Mouse (Mus musculus) kidney, embryonic 15.5 days (tissue): Measurements from ENCODE around the gene Klf13. TPM values are rescaled to one million over a fixed set of nuclear protein-coding genes. Genes with fewer than 3 reads are reported as not detected.

ENCODE experiments used
- ATAC-seq: fragments of 200-750 bp; cut with Nextera tagmentation; replicated peaks from 2 replicates; pipeline ENCODE4 v1.8.0; 2017; ENCODE audit warnings: moderate TSS enrichment; ENCODE audit not compliant: low FRiP score
- H3K27ac ChIP-seq: fragments of 300-500 bp; sonication (generic); 2 replicates; pipeline ENCODE4 v1.5.1; 2015; ENCODE audit warnings: mild to moderate bottlenecking, inconsistent platforms
- H3K27me3 ChIP-seq: fragments of 300-500 bp; sonication (generic); 2 replicates; pipeline ENCODE4 v1.6.1; 2015; ENCODE audit warnings: inconsistent platforms
- H3K36me3 ChIP-seq: fragments of 300-500 bp; sonication (generic); 2 replicates; pipeline ENCODE4 v1.6.1; 2015; ENCODE audit warnings: inconsistent platforms
- H3K4me1 ChIP-seq: fragments of 300-500 bp; sonication (generic); 2 replicates; pipeline ENCODE4 v1.6.1; 2015; ENCODE audit warnings: inconsistent platforms
- H3K4me2 ChIP-seq: fragments of 300-500 bp; sonication (generic); 2 replicates; pipeline ENCODE4 v1.6.1; 2015; ENCODE audit warnings: moderate library complexity, mild to moderate bottlenecking, inconsistent platforms
- H3K4me3 ChIP-seq: fragments of 300-500 bp; sonication (generic); replicated peaks from 2 replicates; pipeline ENCODE4 v1.5.1; 2015; ENCODE audit warnings: mild to moderate bottlenecking, inconsistent platforms
- H3K9ac ChIP-seq: fragments of 300-500 bp; sonication (generic); 2 replicates; pipeline ENCODE4 v1.6.1; 2015; ENCODE audit warnings: mild to moderate bottlenecking, inconsistent platforms
- H3K9me3 ChIP-seq: fragments of 300-500 bp; sonication (generic); replicated peaks from 2 replicates; pipeline ENCODE4 v1.6.1; 2016; ENCODE audit warnings: inconsistent platforms
- WGBS: fragments of 180-500 bp; shearing (Covaris S2); methylation state at CpG from one replicate; pipeline ENCODE4 v1.1.7; 2015; ENCODE audit warnings: mixed read lengths; 5-methylcytosine and 5-hydroxymethylcytosine counted together
- polyA plus RNA-seq: library from polyadenylated mRNA; unstranded; fragments of >200 nt; fragmentation: Nextera tagmentation; extraction: Ambion mirVana; gene quantifications from 2 replicates; pipeline ENCODE4 v1.2.1, GENCODE M21; 2015

The Klf13 gene
- polyA plus RNA-seq, 1 experiment from 2014 or later: 23.3 TPM

DNA sequence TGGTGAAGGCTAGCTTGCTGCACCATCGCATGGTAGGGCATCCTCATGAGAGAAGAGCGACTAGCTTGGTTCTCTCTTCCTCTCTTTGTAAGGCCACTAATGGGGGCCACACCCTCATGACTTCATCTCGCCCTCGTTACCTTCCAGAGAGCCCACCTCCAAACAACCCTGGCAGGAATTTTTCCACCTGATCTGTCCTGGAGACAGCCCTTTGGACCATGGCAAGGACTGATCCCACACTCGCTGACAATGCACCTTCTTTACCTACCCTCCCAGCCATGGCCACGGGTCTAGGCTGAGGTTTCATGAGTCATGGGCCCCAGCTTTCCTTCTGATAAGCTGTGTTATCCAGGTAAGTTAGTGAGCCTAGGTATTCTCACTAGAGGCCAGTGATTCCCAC, 77.6 kb downstream of the Klf13 start:
- Histone ChIP-seq H3K4me2 (no peak overlapping the region), H3K4me1 (peaks cover 7% of the 10 kb centered on the region), H3K4me3 (no peak overlapping the region), H3K9ac (no peak overlapping the region), H3K27ac (no peak overlapping the region), H3K9me3 (no peaks in the 10 kb centered on the region), H3K27me3 (no peaks in the 10 kb centered on the region), H3K36me3 (no peaks in the 10 kb centered on the region)
- 87% methylated on average over 6 of the region's 6 CpGs for WGBS
- no peak for ATAC-seq

GRCm38 (mm10) chr7:63858571-63859152, 80.1 kb downstream of the Klf13 start:
- Histone ChIP-seq H3K4me3 (peak overlapping the region; percentile 43), H3K36me3 (no peaks in the 10 kb centered on the region), H3K4me2 (peak overlapping the region; percentile 80), H3K9me3 (no peaks in the 10 kb centered on the region), H3K27ac (0 out of 2 replicates have a peak overlapping the region, but pooled peaks have one; percentile 22), H3K9ac (peak overlapping the region; percentile 26; the same call in 1 of the 2 replicates), H3K4me1 (peaks cover 7% of the 10 kb centered on the region), H3K27me3 (no peaks in the 10 kb centered on the region)
- peak; percentile 93 for ATAC-seq
- 4% methylated on average over 22 of the region's 22 CpGs for WGBS

- Histone ChIP-seq H3K36me3 (no peaks in the 10 kb centered on the region), H3K27me3 (no peaks in the 10 kb centered on the region), H3K4me1 (peaks cover 7% of the 10 kb centered on the region), H3K27ac (no peak overlapping the region), H3K4me2 (0 out of 2 replicates have a peak overlapping the region, but pooled peaks have one; percentile 80), H3K9me3 (no peaks in the 10 kb centered on the region), H3K9ac (no peak overlapping the region), H3K4me3 (no peak overlapping the region)
- WGBS: 85% methylated on average over 17 of the region's 17 CpGs
- 0 out of 2 replicates have a peak, but pooled peaks have one; percentile 1 for ATAC-seq
These were observed 80.8 kb downstream of the Klf13 start for GRCm38 (mm10) chr7:63857771-63858417.

DNA sequence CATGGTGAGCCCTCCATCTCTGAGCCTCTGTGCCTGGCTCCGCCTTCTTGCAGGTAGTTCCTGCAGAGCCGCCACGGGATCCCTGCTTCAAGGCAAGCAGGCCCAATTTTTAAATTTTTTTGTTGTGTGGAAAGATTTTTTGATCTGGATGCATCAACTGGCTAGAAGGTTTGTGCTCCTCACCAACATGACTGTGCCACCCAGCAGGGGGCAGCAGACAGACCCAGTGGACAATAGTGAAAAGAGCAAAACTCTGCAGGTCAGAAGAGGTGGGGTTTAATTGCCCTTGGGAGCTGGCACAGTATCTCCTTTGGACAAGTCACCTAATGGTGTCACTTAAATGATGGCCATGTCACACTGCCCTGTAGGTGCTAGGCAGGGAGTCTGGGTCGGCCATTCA, 83.4 kb downstream of the Klf13 start:
- Histone ChIP-seq H3K36me3 (no peaks in the 10 kb centered on the region), H3K4me1 (peaks cover 7% of the 10 kb centered on the region), H3K9me3 (no peaks in the 10 kb centered on the region), H3K4me3 (no peak overlapping the region), H3K9ac (no peak overlapping the region), H3K4me2 (no peak overlapping the region), H3K27me3 (no peaks in the 10 kb centered on the region), H3K27ac (no peak overlapping the region)
- ATAC-seq: no peak; the same call in 1 of the 2 replicates
- 81% methylated on average over 4 of the region's 4 CpGs for WGBS

DNA sequence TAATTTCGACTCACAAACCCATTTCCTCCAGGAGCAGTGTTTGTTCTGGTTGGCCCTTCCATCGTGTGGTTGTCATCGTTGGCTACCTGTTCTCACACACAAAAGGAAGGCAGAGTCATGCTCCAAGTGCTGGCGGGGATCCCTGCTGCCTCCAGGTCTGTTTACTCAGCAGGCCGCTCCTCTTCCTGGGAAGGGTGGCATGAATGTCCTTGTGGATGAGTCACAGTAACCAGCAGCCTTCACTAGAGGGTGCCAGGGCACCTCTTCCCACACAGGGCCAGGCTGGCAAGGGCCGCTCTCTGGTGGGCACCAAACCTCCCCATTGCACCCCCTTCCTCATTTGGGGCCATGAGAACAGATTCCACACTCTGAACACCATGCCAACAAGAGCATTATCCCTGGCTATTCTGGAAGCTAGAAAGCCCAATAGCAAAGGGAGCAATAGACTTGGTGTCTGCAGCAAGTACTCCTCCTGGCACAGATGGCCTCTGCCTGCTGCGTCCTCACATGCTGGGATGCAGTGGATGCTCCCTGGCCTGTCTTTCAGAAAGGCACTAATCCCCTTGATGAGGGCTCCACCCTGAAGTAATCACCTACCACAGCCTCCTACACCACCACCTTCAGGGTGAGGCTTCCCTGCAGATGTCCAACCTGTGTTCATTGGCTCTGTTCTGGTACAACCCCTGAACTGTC, 86.7 kb downstream of the Klf13 start:
- no peak for ATAC-seq
- H3K27me3 ChIP-seq: no peaks in the 10 kb centered on the region
- H3K9ac ChIP-seq: no peak overlapping the region
- H3K4me3 ChIP-seq: no peak overlapping the region
- no peak overlapping the region for H3K4me2 ChIP-seq
- no peaks in the 10 kb centered on the region for H3K4me1 ChIP-seq
- no peak overlapping the region for H3K27ac ChIP-seq
- H3K36me3 ChIP-seq: no peaks in the 10 kb centered on the region
- H3K9me3 ChIP-seq: no peaks in the 10 kb centered on the region
- WGBS: 61% methylated on average over 7 of the region's 7 CpGs

Other genes with a start within 250 kb of the Klf13 start
- 0.22 TPM in 1 of 2 replicates, not detected in the other for gene E030018B13Rik, start 22.1 kb downstream of the Klf13 start, polyA plus RNA-seq
- gene Trpm1, start 214.9 kb upstream of the Klf13 start, polyA plus RNA-seq: not detected in 2 replicates